Mouse (Mus musculus) CD4-positive, CD25-positive, alpha-beta regulatory T cell, adult 4 months (primary cell): ENCODE measurements around the gene Has3. TPM values are rescaled to one million over a fixed set of nuclear protein-coding genes. Genes with fewer than 3 reads are reported as not detected.

ENCODE experiments used
- ATAC-seq: one replicate; pipeline ENCODE4 v1.8.0; 2017
- polyA plus RNA-seq, 2 experiments: library from polyadenylated mRNA; unstranded; fragments of 100-300 nt; shearing (Covaris generic); gene quantifications; one replicate each; pipeline ENCODE4 v1.2.1; 2017

The Has3 gene
- polyA plus RNA-seq, 2 experiments from 2014 or later = 0.10 to 0.13 TPM

DNA sequence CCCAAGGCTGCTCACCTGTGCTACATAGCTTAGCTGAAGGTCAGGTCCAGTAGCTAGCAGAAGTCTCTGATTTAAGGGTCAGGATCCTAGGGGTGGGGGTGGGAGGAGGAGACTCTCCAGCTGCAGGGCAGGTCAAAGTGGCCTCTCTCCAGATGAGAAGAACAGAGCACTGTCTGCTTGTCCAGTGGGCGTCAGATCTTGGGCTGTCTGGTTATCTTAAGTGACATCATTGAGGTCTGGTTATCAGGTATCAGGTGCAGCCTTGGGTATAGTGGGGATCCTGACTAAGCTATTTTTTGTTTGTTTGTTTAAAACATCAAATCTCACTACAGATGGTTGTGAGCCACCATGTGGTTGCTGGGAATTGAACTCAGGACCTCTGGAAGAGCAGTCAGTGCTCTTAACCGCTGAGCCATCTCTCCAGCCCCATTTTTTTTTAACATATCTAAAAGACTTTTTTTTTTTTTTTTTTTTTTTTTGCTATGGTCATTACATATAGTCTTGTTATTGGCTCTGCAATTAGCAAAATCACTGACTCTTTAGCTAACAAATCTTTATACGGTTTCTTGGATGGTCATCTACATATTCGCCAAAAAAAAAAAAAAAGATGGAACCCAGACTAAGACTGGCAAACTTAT, 63.6 kb downstream of the Has3 start:
- no peak for ATAC-seq

Other genes starting within 250 kb of the Has3 start
- gene Tango6, start 187.2 kb upstream of the Has3 start, polyA plus RNA-seq = 10 to 100 TPM in 1 of 2 experiments, 1 to 10 TPM in 1; 8.6 to 16.3 TPM
- 10 to 100 TPM; 53.2 to 64.3 TPM for gene Utp4, start 23.4 kb downstream of the Has3 start, polyA plus RNA-seq
- 1 to 10 TPM; 2.9 to 6.5 TPM for gene Sntb2, start 65.5 kb downstream of the Has3 start, polyA plus RNA-seq
- 10 to 100 TPM; 33.4 to 34.1 TPM for gene Vps4a, start 161.0 kb downstream of the Has3 start, polyA plus RNA-seq
- gene Pdf, start 178.4 kb downstream of the Has3 start, polyA plus RNA-seq = 1 to 10 TPM in 1 of 2 experiments, under 1 TPM in 1; 0.85 to 1.3 TPM
- gene Cog8, start 186.4 kb downstream of the Has3 start, polyA plus RNA-seq = 1 to 10 TPM; 7.6 to 8.7 TPM
- 10 to 100 TPM; 63.5 to 84.9 TPM for gene Nip7, start 186.6 kb downstream of the Has3 start, polyA plus RNA-seq
- gene Tmed6, start 195.4 kb downstream of the Has3 start, polyA plus RNA-seq = not detected
- 10 to 100 TPM; 11.8 to 14.6 TPM for gene Terf2, start 226.3 kb downstream of the Has3 start, polyA plus RNA-seq